Mouse (Mus musculus) bone marrow, adult 2 months (tissue): Measurements from ENCODE around the gene Myadm. TPM values are rescaled to one million over a fixed set of nuclear protein-coding genes. Genes with fewer than 3 reads are reported as not detected.
"Not testable (repeated sequence)": the region's sequence is repeated elsewhere in the genome, so short reads cannot be mapped to it uniquely, and the experiment has no call there.

Source experiments
- H3K27ac ChIP-seq: fragments of 200-500 bp; 2 replicates; pipeline ENCODE4 v1.5.1; 2012; ENCODE audit warnings: low read depth, mild to moderate bottlenecking, control low read depth, inconsistent platforms, low read length; ENCODE audit not compliant: control insufficient read depth, poor library complexity, insufficient read depth
- H3K4me1 ChIP-seq: fragments of 200-500 bp; 2 replicates; pipeline ENCODE4 v1.6.1; 2011; ENCODE audit warnings: low read length; ENCODE audit not compliant: control insufficient read depth, insufficient read depth
- H3K4me3 ChIP-seq: fragments of 200-500 bp; replicated peaks from 2 replicates; pipeline ENCODE3; 2011; ENCODE audit warnings: mild to moderate bottlenecking, low read depth, low read length, control low read depth; ENCODE audit not compliant: control insufficient read depth
- CTCF ChIP-seq: fragments of 200-500 bp; IDR thresholded peaks from 2 replicates; pipeline ENCODE4 v1.5.1; 2011; ENCODE audit warnings: low read length, control low read depth; ENCODE audit not compliant: control insufficient read depth, insufficient read depth
- POLR2A ChIP-seq: fragments of 200-500 bp; IDR thresholded peaks from 2 replicates; pipeline ENCODE4 v1.6.1; 2011; ENCODE audit warnings: low read depth, mild to moderate bottlenecking, control low read depth, low read length, borderline replicate concordance; ENCODE audit not compliant: control insufficient read depth
- WGBS: fragments of 180-500 bp; shearing (Covaris S2); methylation state at CpG from one replicate; pipeline ENCODE4 v1.1.7; 2018; 5-methylcytosine and 5-hydroxymethylcytosine counted together
- polyA plus RNA-seq: library from polyadenylated mRNA; stranded (reverse); fragments of >200 nt; gene quantifications from 2 replicates; pipeline ENCODE4 v1.2.4, GENCODE M21; 2011; ENCODE audit warnings: low replicate concordance; ENCODE audit not compliant: missing spikeins, insufficient read depth, insufficient read length

The Myadm gene
- polyA plus RNA-seq, 1 experiment = 19.7 TPM

- no peak for TF ChIP-seq POLR2A
- TF ChIP-seq CTCF = no peak
- H3K4me1 ChIP-seq = peaks cover 1% of the 10 kb centered on the region; the same call in 1 of the 2 replicates
- 73% methylated on average over 11 of the region's 11 CpGs for WGBS
- H3K27ac ChIP-seq = no peak overlapping the region
- H3K4me3 ChIP-seq = no peak overlapping the region
Observed at GRCm38 (mm10) chr7:3283081-3283875, 5.6 kb upstream of the Myadm start.

- Histone ChIP-seq H3K4me3 (no peak overlapping the region), H3K4me1 (peaks cover 1% of the 10 kb centered on the region; the same call in 1 of the 2 replicates), H3K27ac (no peak overlapping the region)
- TF ChIP-seq CTCF = no peak
- WGBS = 77% methylated on average over 10 of the region's 10 CpGs
Observed at GRCm38 (mm10) chr7:3284604-3285003, 4.3 kb upstream of the Myadm start.

- Histone ChIP-seq H3K27ac (no peak overlapping the region), H3K4me3 (no peak overlapping the region), H3K4me1 (peaks cover 1% of the 10 kb centered on the region; the same call in 1 of the 2 replicates)
- 54% methylated on average over 5 of the region's 5 CpGs for WGBS
- no peak for TF ChIP-seq POLR2A
- no peak for TF ChIP-seq CTCF
Observed at GRCm38 (mm10) chr7:3286036-3286435, 2.8 kb upstream of the Myadm start.

- TF ChIP-seq POLR2A (no peak), CTCF (no peak)
- 86% methylated on average over 7 of the region's 7 CpGs for WGBS
- Histone ChIP-seq H3K4me1 (peaks cover 3% of the 10 kb centered on the region; the same call in 1 of the 2 replicates), H3K27ac (no peak overlapping the region), H3K4me3 (no peak overlapping the region)
Observed at GRCm38 (mm10) chr7:3287186-3287585, 1.7 kb upstream of the Myadm start.

- 13% methylated on average over 18 of the region's 18 CpGs for WGBS
- TF ChIP-seq CTCF = no peak
- TF ChIP-seq POLR2A = no peak
- Histone ChIP-seq H3K27ac (peak overlapping the region; percentile 14; the same call in 1 of the 2 replicates), H3K4me1 (peaks cover 4% of the 10 kb centered on the region; the same call in 1 of the 2 replicates), H3K4me3 (peak overlapping the region; percentile 61)
Observed at GRCm38 (mm10) chr7:3290257-3291033, 1.6 kb downstream of the Myadm start.

GRCm38 (mm10) chr7:3291197-3291596, 2.3 kb downstream of the Myadm start:
- H3K27ac ChIP-seq = no peak overlapping the region
- H3K4me1 ChIP-seq = peaks cover 4% of the 10 kb centered on the region; the same call in 1 of the 2 replicates
- 59% methylated on average over 6 of the region's 6 CpGs for WGBS
- TF ChIP-seq POLR2A (no peak), CTCF (no peak)
- peak overlapping the region; percentile 51 for H3K4me3 ChIP-seq

GRCm38 (mm10) chr7:3291764-3292163, 2.9 kb downstream of the Myadm start:
- 69% methylated on average over 3 of the region's 3 CpGs for WGBS
- H3K4me3 ChIP-seq = no peak overlapping the region
- TF ChIP-seq CTCF = no peak
- TF ChIP-seq POLR2A = no peak
- no peak overlapping the region for H3K27ac ChIP-seq
- H3K4me1 ChIP-seq = peaks cover 4% of the 10 kb centered on the region; the same call in 1 of the 2 replicates

GRCm38 (mm10) chr7:3292271-3292670, 3.4 kb downstream of the Myadm start:
- not testable (repeated sequence) for H3K4me3 ChIP-seq, H3K4me1 ChIP-seq, H3K27ac ChIP-seq
- 63% methylated on average over 12 of the region's 12 CpGs for WGBS
